Mouse (Mus musculus): ENCODE measurements at regions not wholly inside any gene's neighbourhood (a gene's known extent, or its start where the extent isn't known, plus 50 kb on each side); places are given as distances from the start of the nearest gene placed in this dataset.

- no peak for TF ChIP-seq CTCF (IDR thresholded peaks at IDR 0.05; ENCODE audit: control insufficient read depth, insufficient read depth, low read length)
- Histone ChIP-seq H3K4me3 (replicated peaks; ENCODE audit: control insufficient read depth, low read depth, low read length) (no peak overlapping the region), H3K27ac (ENCODE audit: control insufficient read depth, insufficient read depth, low read depth, low read length, poor library complexity) (no peak overlapping the region; the same call in 1 of the 2 replicates), H3K4me1 (ENCODE audit: control insufficient read depth, insufficient read depth, low read length) (no peaks in the 10 kb centered on the region; the same call in 1 of the 2 replicates)
- 39% methylated on average over 3 of the region's 3 CpGs for WGBS
These were observed 96.4 kb downstream of the Gm826 start for GRCm38 (mm10) chr2:160237436-160238104.

- no peak overlapping the region for H3K4me3 ChIP-seq (replicated peaks; ENCODE audit: control insufficient read depth, low read depth, low read length)
- WGBS: 65% methylated on average over 7 of the region's 7 CpGs
- no peak overlapping the region for H3K27ac ChIP-seq (ENCODE audit: control insufficient read depth, insufficient read depth, low read depth, low read length, poor library complexity)
- TF ChIP-seq CTCF (IDR thresholded peaks at IDR 0.05; ENCODE audit: control insufficient read depth, insufficient read depth, low read length): no peak
- no peak for TF ChIP-seq POLR2A (IDR thresholded peaks at IDR 0.05; ENCODE audit: borderline replicate concordance, control insufficient read depth, low read depth, low read length)
- H3K4me1 ChIP-seq (ENCODE audit: control insufficient read depth, insufficient read depth, low read length): no peaks in the 10 kb centered on the region; the same call in 1 of the 2 replicates
These were observed 97.2 kb downstream of the Gm826 start for GRCm38 (mm10) chr2:160236806-160237205.

DNA sequence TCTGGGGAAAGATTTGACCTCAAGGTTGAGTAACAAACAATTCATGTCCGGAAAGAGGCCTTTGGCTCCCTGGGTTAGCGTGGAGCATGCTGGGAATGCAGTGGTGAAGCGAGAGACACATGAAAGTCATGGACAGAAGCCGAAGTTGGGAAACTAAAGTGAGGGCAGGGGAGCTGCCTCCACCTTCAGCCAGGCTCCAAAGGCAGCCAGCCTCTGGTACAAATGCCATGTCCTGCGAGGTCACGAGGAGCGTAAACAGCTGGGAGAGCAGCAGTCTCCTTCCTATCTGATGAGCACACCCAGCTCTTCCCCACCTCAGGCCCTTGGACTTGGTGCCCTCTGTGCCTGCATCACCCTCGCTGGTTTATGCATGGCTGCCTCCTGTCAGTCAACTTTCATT lies 103.2 kb downstream of the Gm826 start:
- Histone ChIP-seq H3K4me1 (ENCODE audit: control insufficient read depth, insufficient read depth, low read length) (no peaks in the 10 kb centered on the region), H3K27ac (ENCODE audit: control insufficient read depth, insufficient read depth, low read depth, low read length, poor library complexity) (no peak overlapping the region), H3K4me3 (replicated peaks; ENCODE audit: control insufficient read depth, low read depth, low read length) (no peak overlapping the region)
- TF ChIP-seq CTCF (IDR thresholded peaks at IDR 0.05; ENCODE audit: control insufficient read depth, insufficient read depth, low read length) (no peak), POLR2A (IDR thresholded peaks at IDR 0.05; ENCODE audit: borderline replicate concordance, control insufficient read depth, low read depth, low read length) (no peak)
- 59% methylated on average over 8 of the region's 8 CpGs for WGBS

GRCm38 (mm10) chr2:160228331-160229035 lies 105.5 kb downstream of the Gm826 start:
- WGBS: 55% methylated on average over 8 of the region's 8 CpGs
- TF ChIP-seq CTCF (IDR thresholded peaks at IDR 0.05; ENCODE audit: control insufficient read depth, insufficient read depth, low read length) (no peak), POLR2A (IDR thresholded peaks at IDR 0.05; ENCODE audit: borderline replicate concordance, control insufficient read depth, low read depth, low read length) (no peak)
- Histone ChIP-seq H3K27ac (ENCODE audit: control insufficient read depth, insufficient read depth, low read depth, low read length, poor library complexity) (no peak overlapping the region), H3K4me1 (ENCODE audit: control insufficient read depth, insufficient read depth, low read length) (no peaks in the 10 kb centered on the region), H3K4me3 (replicated peaks; ENCODE audit: control insufficient read depth, low read depth, low read length) (no peak overlapping the region)

DNA sequence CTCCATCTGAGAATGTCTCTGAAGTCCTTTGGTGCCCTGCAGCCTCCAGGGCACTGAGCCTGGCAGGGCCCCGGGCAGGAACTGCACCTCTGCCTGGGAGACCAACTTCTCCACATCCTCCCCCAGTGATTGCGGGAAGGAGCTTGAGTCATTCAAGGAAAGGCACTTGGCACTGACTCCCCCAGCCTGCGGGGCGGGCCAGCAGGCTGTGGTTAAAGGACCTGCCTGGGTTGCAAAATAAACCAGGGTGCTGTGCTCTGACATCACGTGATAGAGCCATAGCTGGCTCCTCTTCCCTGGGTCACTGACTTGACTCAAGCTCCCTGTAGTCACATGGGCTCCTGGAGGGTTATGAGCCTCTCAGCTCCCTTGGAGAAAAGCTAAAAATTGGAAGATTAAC lies 108.5 kb downstream of the Gm826 start:
- 22% methylated on average over 5 of the region's 5 CpGs for WGBS
- H3K4me1 ChIP-seq (ENCODE audit: control insufficient read depth, insufficient read depth, low read length): no peaks in the 10 kb centered on the region
- H3K27ac ChIP-seq (ENCODE audit: control insufficient read depth, insufficient read depth, low read depth, low read length, poor library complexity): no peak overlapping the region
- TF ChIP-seq CTCF (IDR thresholded peaks at IDR 0.05; ENCODE audit: control insufficient read depth, insufficient read depth, low read length) (no peak), POLR2A (IDR thresholded peaks at IDR 0.05; ENCODE audit: borderline replicate concordance, control insufficient read depth, low read depth, low read length) (no peak)
- no peak overlapping the region for H3K4me3 ChIP-seq (replicated peaks; ENCODE audit: control insufficient read depth, low read depth, low read length)

DNA sequence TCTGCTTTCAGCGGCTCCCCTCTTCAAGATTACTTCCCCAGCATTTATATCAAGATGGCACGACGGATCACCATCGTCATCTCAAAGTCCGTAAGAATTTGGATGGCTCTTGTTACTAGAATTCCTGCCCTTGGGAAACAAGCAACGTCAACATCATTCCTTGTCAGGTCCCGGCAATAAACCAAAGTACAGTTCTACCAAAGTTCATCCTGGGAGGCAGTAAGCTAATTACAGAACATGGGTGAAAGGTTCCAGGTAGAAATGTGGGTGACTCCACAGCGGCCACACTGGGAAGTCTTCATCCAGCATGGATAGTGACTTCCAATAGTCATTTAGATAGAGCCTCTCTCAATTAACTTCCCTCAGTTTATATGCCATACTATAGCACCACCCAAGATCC lies 110.6 kb downstream of the Gm826 start:
- TF ChIP-seq CTCF (IDR thresholded peaks at IDR 0.05; ENCODE audit: control insufficient read depth, insufficient read depth, low read length) (no peak), POLR2A (IDR thresholded peaks at IDR 0.05; ENCODE audit: borderline replicate concordance, control insufficient read depth, low read depth, low read length) (no peak)
- Histone ChIP-seq H3K4me1 (ENCODE audit: control insufficient read depth, insufficient read depth, low read length) (no peaks in the 10 kb centered on the region), H3K27ac (ENCODE audit: control insufficient read depth, insufficient read depth, low read depth, low read length, poor library complexity) (no peak overlapping the region), H3K4me3 (replicated peaks; ENCODE audit: control insufficient read depth, low read depth, low read length) (no peak overlapping the region)
- 85% methylated on average over 8 of the region's 8 CpGs for WGBS

- H3K4me1 ChIP-seq (ENCODE audit: control insufficient read depth, insufficient read depth, low read length): no peaks in the 10 kb centered on the region
- TF ChIP-seq CTCF (IDR thresholded peaks at IDR 0.05; ENCODE audit: control insufficient read depth, insufficient read depth, low read length) (no peak), POLR2A (IDR thresholded peaks at IDR 0.05; ENCODE audit: borderline replicate concordance, control insufficient read depth, low read depth, low read length) (no peak)
- H3K27ac ChIP-seq (ENCODE audit: control insufficient read depth, insufficient read depth, low read depth, low read length, poor library complexity): no peak overlapping the region
- no peak overlapping the region for H3K4me3 ChIP-seq (replicated peaks; ENCODE audit: control insufficient read depth, low read depth, low read length)
- 79% methylated on average over 11 of the region's 11 CpGs for WGBS
These were observed 112.2 kb downstream of the Gm826 start for GRCm38 (mm10) chr2:160221772-160222171.

GRCm38 (mm10) chr2:160220562-160221021 lies 113.4 kb downstream of the Gm826 start:
- Histone ChIP-seq H3K4me3 (replicated peaks; ENCODE audit: control insufficient read depth, low read depth, low read length) (no peak overlapping the region), H3K4me1 (ENCODE audit: control insufficient read depth, insufficient read depth, low read length) (no peaks in the 10 kb centered on the region), H3K27ac (ENCODE audit: control insufficient read depth, insufficient read depth, low read depth, low read length, poor library complexity) (no peak overlapping the region)
- whole genome bisulfite sequencing: 23% methylated on average over 7 of the region's 7 CpGs
- TF ChIP-seq POLR2A (IDR thresholded peaks at IDR 0.05; ENCODE audit: borderline replicate concordance, control insufficient read depth, low read depth, low read length): no peak
- no peak for TF ChIP-seq CTCF (IDR thresholded peaks at IDR 0.05; ENCODE audit: control insufficient read depth, insufficient read depth, low read length)
